Mouse (Mus musculus) intestine, postnatal 0 days (tissue): Measurements from ENCODE around the gene Xdh. TPM values are rescaled to one million over a fixed set of nuclear protein-coding genes. Genes with fewer than 3 reads are reported as not detected.

ENCODE experiments used
- ATAC-seq: fragments of 200-750 bp; cut with Nextera tagmentation; 2 replicates; pipeline ENCODE4 v1.8.0; 2017; ENCODE audit warnings: mild to moderate bottlenecking, moderate TSS enrichment, moderate library complexity
- H3K27ac ChIP-seq: fragments of 300-500 bp; sonication (generic); 2 replicates; pipeline ENCODE4 v1.5.1; 2014; ENCODE audit warnings: mild to moderate bottlenecking, low read depth, low read length, moderate library complexity
- H3K27me3 ChIP-seq: fragments of 300-500 bp; sonication (generic); replicated peaks from 2 replicates; pipeline ENCODE4 v1.6.1; 2014; ENCODE audit warnings: low read length, mixed read lengths; ENCODE audit not compliant: control insufficient read depth, insufficient read depth
- H3K36me3 ChIP-seq: fragments of 300-500 bp; sonication (generic); 2 replicates; pipeline ENCODE4 v1.6.1; 2014; ENCODE audit warnings: mild to moderate bottlenecking, moderate library complexity; ENCODE audit not compliant: control insufficient read depth, insufficient read depth
- H3K4me1 ChIP-seq: fragments of 300-500 bp; sonication (generic); replicated peaks from 2 replicates; pipeline ENCODE4 v1.6.1; 2014; ENCODE audit warnings: antibody characterized with exemption, low read length, mixed read lengths; ENCODE audit not compliant: control insufficient read depth, insufficient read depth
- H3K4me2 ChIP-seq: fragments of 300-500 bp; sonication (generic); replicated peaks from 2 replicates; pipeline ENCODE4 v1.6.1; 2014; ENCODE audit warnings: low read depth, mild to moderate bottlenecking, moderate library complexity
- H3K4me3 ChIP-seq: fragments of 300-500 bp; sonication (generic); 2 replicates; pipeline ENCODE4 v1.5.1; 2014; ENCODE audit warnings: low read depth, low read length
- H3K9ac ChIP-seq: fragments of 300-500 bp; sonication (generic); 2 replicates; pipeline ENCODE4 v1.6.1; 2014; ENCODE audit warnings: mild to moderate bottlenecking, low read depth, low read length
- H3K9me3 ChIP-seq: fragments of 300-500 bp; sonication (generic); 2 replicates; pipeline ENCODE4 v1.6.1; 2016; ENCODE audit warnings: mixed run types; ENCODE audit not compliant: control insufficient read depth
- CTCF ChIP-seq: sonication (generic); IDR thresholded peaks from 2 replicates; pipeline ENCODE4 v1.5.1; 2016; ENCODE audit warnings: low read depth, mild to moderate bottlenecking, control low read depth, antibody characterized with exemption, moderate library complexity
- WGBS: fragments of 180-500 bp; shearing (Covaris S2); extraction: QIAGEN DNeasy Blood & Tissue Kit; methylation state at CpG from one replicate; pipeline ENCODE4 v1.1.7; 2014; 5-methylcytosine and 5-hydroxymethylcytosine counted together
- polyA plus RNA-seq: library from polyadenylated mRNA; unstranded; fragments of >200 nt; fragmentation: Nextera tagmentation; extraction: Ambion mirVana; gene quantifications from 2 replicates; pipeline ENCODE4 v1.2.1, GENCODE M21; 2015

The Xdh gene
- polyA plus RNA-seq, 1 experiment from 2014 or later = 42.9 TPM

DNA sequence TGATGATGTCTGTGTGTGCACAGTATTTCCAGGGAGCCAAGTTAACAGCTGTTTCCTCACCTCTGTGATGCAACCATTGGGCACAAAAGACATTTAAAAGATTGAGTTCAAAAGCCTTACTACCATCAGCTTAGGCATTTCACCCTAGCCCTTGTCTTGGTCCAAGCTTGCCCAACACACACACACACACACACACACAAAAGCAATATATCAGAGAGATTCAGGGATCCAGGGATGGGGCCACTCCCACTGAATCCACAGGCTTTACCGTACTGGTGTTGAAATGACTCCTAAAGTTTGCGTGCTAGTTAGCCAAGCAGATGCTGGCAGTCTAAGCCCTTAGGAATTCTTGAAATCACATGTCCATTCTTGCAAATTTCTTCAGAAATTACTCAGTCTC lies 1.2 kb downstream of the Xdh start:
- H3K4me2 ChIP-seq = peak overlapping the region; percentile 61
- H3K4me3 ChIP-seq = peak overlapping the region; percentile 37; the same call in 1 of the 2 replicates
- peak overlapping the region; percentile 42; the same call in 1 of the 2 replicates for H3K27ac ChIP-seq
- 70% methylated on average over 2 of the region's 2 CpGs for WGBS
- H3K36me3 ChIP-seq = no peaks in the 10 kb centered on the region
- H3K4me1 ChIP-seq = peaks cover 3% of the 10 kb centered on the region
- TF ChIP-seq CTCF = no peak
- ATAC-seq = no peak
- no peaks in the 10 kb centered on the region for H3K9me3 ChIP-seq
- no peak overlapping the region for H3K9ac ChIP-seq
- H3K27me3 ChIP-seq = no peaks in the 10 kb centered on the region

DNA sequence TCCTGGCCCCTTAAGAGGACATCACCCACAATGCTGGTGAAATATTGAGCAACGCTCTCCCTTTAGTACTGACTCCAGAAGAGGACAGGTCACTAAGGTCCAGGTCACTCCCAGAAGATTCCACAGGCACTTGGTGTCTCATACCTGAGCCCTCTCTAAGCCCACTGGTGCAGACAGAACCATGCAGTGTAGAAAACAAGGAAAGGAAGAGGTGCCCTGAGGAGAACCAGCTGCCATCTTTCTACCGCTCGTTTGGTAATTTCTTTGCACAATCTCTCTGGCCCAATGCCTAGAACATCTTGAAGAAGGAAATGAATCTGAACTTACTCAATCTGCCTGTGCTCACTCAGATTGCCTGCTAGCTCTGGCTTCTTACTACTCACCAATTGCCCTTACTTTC lies 2.0 kb downstream of the Xdh start:
- ATAC-seq = no peak
- H3K9ac ChIP-seq = no peak overlapping the region
- 48% methylated on average over 3 of the region's 3 CpGs for WGBS
- H3K36me3 ChIP-seq = no peaks in the 10 kb centered on the region
- no peaks in the 10 kb centered on the region for H3K27me3 ChIP-seq
- H3K27ac ChIP-seq = peak overlapping the region; percentile 42; the same call in 1 of the 2 replicates
- peak overlapping the region; percentile 10; the same call in 1 of the 2 replicates for H3K4me3 ChIP-seq
- no peak for TF ChIP-seq CTCF
- no peaks in the 10 kb centered on the region for H3K9me3 ChIP-seq
- H3K4me1 ChIP-seq = peaks cover 3% of the 10 kb centered on the region
- peak overlapping the region; percentile 61 for H3K4me2 ChIP-seq

DNA sequence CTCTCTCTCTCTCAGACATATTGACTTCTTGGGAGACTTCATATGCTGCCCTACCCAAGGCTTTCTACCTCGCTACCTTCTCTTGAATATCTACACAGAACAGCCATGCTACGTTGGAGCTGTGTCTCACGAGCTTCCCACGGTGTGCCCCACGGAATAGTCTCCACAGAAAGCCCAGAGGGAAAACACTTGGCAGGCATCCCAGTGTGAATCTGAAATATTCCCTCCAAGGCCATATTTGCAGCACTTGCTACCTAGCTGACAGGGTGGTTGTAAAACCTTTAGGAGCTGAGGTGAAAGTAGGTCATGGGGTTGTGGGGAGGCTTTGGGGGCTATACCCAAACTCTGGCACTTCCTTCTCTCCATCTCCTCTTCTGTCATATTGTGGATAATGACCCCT lies 3.1 kb downstream of the Xdh start:
- H3K9ac ChIP-seq = no peak overlapping the region
- 70% methylated on average over 5 of the region's 5 CpGs for WGBS
- H3K27me3 ChIP-seq = no peaks in the 10 kb centered on the region
- no peak overlapping the region for H3K27ac ChIP-seq
- H3K4me3 ChIP-seq = no peak overlapping the region
- H3K9me3 ChIP-seq = no peaks in the 10 kb centered on the region
- no peak for ATAC-seq
- H3K4me1 ChIP-seq = peaks cover 3% of the 10 kb centered on the region
- H3K4me2 ChIP-seq = peak overlapping the region; percentile 6; the same call in 1 of the 2 replicates
- TF ChIP-seq CTCF = no peak
- H3K36me3 ChIP-seq = no peaks in the 10 kb centered on the region

DNA sequence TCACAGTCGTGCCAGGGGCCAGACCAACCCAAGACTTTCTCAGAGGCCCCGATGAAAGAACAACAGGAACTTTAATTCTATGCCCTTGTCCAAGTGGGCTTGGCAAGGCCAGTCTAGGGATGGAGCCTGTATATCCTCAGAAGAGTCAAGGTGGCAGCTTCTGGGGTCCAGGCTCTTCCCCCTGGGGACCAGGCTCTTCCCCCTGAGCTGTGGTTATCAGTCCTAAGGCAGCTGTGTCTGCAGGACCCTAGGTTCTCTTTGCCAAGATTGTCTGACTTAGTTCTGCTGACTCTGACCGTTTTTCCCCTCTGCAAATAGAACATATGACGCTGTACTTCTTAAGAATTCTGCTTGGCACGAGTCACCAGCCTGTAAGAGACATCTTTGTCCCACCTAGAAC lies 5.3 kb downstream of the Xdh start:
- no peak for TF ChIP-seq CTCF
- H3K36me3 ChIP-seq = 0 out of 2 replicates have a peak, but pooled peaks cover 3% of the 10 kb centered on the region
- H3K4me1 ChIP-seq = peaks cover 3% of the 10 kb centered on the region
- no peak overlapping the region for H3K4me2 ChIP-seq
- 64% methylated on average over 5 of the region's 5 CpGs for WGBS
- H3K27ac ChIP-seq = no peak overlapping the region
- no peak overlapping the region for H3K4me3 ChIP-seq
- no peak for ATAC-seq
- H3K9ac ChIP-seq = no peak overlapping the region
- no peaks in the 10 kb centered on the region for H3K27me3 ChIP-seq
- no peaks in the 10 kb centered on the region for H3K9me3 ChIP-seq

DNA sequence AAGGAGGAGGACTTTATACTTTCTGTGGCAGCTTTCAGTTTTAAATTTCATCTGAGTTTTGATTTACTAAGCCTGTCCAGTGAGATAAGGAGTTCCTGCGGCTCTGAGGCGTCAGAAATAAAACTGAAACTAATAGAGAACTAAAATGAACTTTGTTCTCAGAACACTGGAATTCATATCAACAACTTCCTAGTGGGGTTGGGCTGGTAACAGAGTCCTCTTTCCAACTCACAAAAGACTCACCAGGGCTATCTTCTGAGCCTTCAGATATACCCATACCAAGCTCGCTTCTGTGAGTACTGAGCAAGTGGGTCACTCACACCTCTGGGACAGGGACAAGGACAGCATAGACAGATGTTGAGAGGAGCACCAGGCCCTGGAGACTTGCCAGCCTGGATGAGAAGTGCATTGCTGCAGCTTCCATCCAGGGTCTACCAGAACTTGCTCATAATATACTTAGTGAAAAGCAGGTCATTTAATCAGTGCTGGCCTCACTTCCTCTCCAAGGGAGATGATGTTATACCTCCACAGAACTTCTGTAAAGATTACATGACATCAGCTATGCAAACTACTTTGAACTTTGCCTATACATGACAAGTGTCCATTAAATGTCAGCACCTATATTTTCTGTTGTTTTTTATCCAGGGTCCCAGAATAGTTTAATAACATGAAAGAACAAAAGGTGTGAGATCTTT lies 7.6 kb downstream of the Xdh start:
- Histone ChIP-seq H3K9me3 (no peaks in the 10 kb centered on the region), H3K4me3 (no peak overlapping the region), H3K36me3 (0 out of 2 replicates have a peak, but pooled peaks cover 3% of the 10 kb centered on the region), H3K4me1 (no peaks in the 10 kb centered on the region; the same call in 1 of the 2 replicates), H3K27ac (peak overlapping the region; percentile 92), H3K27me3 (no peaks in the 10 kb centered on the region), H3K9ac (no peak overlapping the region), H3K4me2 (peak overlapping the region; percentile 46)
- ATAC-seq = peak; percentile 90
- no peak for TF ChIP-seq CTCF
- WGBS = 23% methylated on average over 3 of the region's 3 CpGs

DNA sequence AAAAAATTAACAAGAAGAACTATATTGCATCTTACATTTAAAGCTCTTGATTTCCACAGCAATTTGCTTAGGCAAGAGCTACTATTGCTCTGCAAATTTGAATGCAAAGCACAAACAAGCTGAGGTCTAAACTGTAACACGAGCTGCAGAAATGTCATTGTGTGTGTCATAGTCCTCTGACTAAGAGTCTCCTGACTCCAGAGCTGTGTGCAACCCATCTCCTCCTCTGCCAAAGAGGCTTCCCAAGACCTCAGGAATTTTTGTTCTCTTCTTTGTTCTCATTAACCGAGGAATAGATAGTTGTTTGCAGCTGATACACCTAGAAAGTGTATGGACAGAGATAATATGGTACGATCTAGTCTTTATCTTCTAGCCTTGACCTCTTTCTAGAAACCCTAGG lies 8.2 kb downstream of the Xdh start:
- peak overlapping the region; percentile 92 for H3K27ac ChIP-seq
- 32% methylated on average over 3 of the region's 3 CpGs for WGBS

More for the DNA sequence above, 8.2 kb downstream of the Xdh start:
- Histone ChIP-seq H3K27me3 (no peaks in the 10 kb centered on the region), H3K4me3 (no peak overlapping the region), H3K36me3 (0 out of 2 replicates have a peak, but pooled peaks cover 3% of the 10 kb centered on the region), H3K4me2 (peak overlapping the region; percentile 46), H3K9ac (no peak overlapping the region), H3K9me3 (no peaks in the 10 kb centered on the region), H3K4me1 (no peaks in the 10 kb centered on the region; the same call in 1 of the 2 replicates)
- peak; percentile 80 for ATAC-seq
- no peak for TF ChIP-seq CTCF
